Mouse (Mus musculus) erythroblast, embryonic 14.5 days (primary cell): ENCODE results near the gene Pdcd1lg2.

ENCODE experiments used
- GATA1 ChIP-seq: IDR thresholded peaks from 2 replicates; pipeline ENCODE4 v1.6.1; 2012; ENCODE audit warnings: low read length, inconsistent platforms, mixed read lengths
- TAL1 ChIP-seq: IDR thresholded peaks from 3 replicates; pipeline ENCODE4 v1.6.1; 2012; ENCODE audit warnings: low read length, inconsistent platforms, mixed read lengths

DNA sequence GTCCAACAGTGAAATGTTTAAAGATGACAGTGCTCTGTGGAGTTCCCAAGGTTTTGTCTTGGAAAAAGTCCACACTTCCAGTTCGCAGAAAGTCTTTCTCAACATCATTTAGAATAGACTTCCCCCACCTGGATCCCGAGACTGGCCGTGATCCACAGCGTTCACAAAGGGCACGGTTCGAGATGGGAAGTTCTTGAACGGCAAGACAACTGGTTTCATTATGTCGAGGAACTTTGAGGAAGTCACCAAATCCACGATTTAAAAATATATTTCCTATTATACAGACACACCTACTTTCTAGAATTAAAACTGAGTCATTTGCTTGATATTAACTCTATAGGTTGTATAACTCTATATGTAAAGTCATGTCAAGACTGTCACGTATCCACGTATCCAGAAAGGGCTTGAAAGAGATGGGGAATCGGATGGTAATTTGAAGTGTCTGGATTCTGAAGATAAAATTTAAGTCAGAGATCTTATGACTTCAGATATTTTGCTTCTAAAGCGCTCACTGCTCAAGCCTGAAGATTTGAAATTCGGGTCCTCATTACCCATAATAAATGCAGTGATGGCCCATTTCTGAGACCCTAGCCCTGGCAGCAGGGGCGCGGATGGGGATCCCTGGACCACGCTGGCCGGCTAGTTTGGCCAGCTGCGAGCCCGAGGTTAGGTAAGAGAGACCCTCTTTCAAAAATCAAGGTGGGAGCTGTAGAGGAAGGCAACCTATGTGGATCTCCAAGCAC lies 44.3 kb upstream of the Pdcd1lg2 start:
- TF ChIP-seq GATA1: no peak
- TF ChIP-seq TAL1: no peak
